Mouse (Mus musculus) heart, embryonic 14.5 days (tissue): ENCODE results near the gene Asic2. TPM values are rescaled to one million over a fixed set of nuclear protein-coding genes. Genes with fewer than 3 reads are reported as not detected.

Experiments used
- ATAC-seq: fragments of 200-750 bp; cut with Nextera tagmentation; 2 replicates; pipeline ENCODE4 v1.8.0; 2017; ENCODE audit warnings: low read depth, moderate TSS enrichment; ENCODE audit not compliant: insufficient number of reproducible peaks, insufficient read depth, low FRiP score
- H3K27ac ChIP-seq, 2 experiments: fragments of 200-500 bp in 1 of 2; fragments of 300-500 bp in 1 of 2; sonication (generic) in 1 of 2; replicated peaks in 1 of 2; 2 replicates each; pipeline ENCODE4 v1.5.1; 2012 to 2014; ENCODE audit warnings: low read depth in 2 of 2, low read length in 2 of 2, control low read depth in 1 of 2, mild to moderate bottlenecking in 1 of 2, mixed read lengths in 1 of 2; ENCODE audit not compliant: control insufficient read depth in 1 of 2, insufficient read depth in 1 of 2
- H3K27me3 ChIP-seq: fragments of 300-500 bp; sonication (generic); 2 replicates; pipeline ENCODE4 v1.6.1; 2014; ENCODE audit warnings: mild to moderate bottlenecking, low read length, control low read depth; ENCODE audit not compliant: control insufficient read depth, insufficient read depth
- H3K36me3 ChIP-seq: fragments of 300-500 bp; sonication (generic); 2 replicates; pipeline ENCODE4 v1.6.1; 2014; ENCODE audit warnings: mild to moderate bottlenecking, control low read depth, low read length, mixed read lengths; ENCODE audit not compliant: control insufficient read depth, insufficient read depth
- H3K4me1 ChIP-seq, 2 experiments: fragments of 200-500 bp in 1 of 2; fragments of 300-500 bp in 1 of 2; sonication (generic) in 1 of 2; 2 replicates each; pipeline ENCODE4 v1.6.1; 2012 to 2014; ENCODE audit warnings: low read length in 2 of 2, control low read depth in 1 of 2, mixed read lengths in 1 of 2; ENCODE audit not compliant: control insufficient read depth in 2 of 2, insufficient read depth in 2 of 2
- H3K4me2 ChIP-seq: fragments of 300-500 bp; sonication (generic); 2 replicates; pipeline ENCODE4 v1.6.1; 2014; ENCODE audit warnings: mild to moderate bottlenecking, low read length
- H3K4me3 ChIP-seq, 2 experiments: fragments of 200-500 bp in 1 of 2; fragments of 300-500 bp in 1 of 2; sonication (generic) in 1 of 2; 2 replicates each; pipeline ENCODE4 v1.5.1; 2012 to 2014; ENCODE audit warnings: low read length in 2 of 2, mild to moderate bottlenecking in 2 of 2, control low read depth in 1 of 2, low read depth in 1 of 2, moderate library complexity in 1 of 2; ENCODE audit not compliant: control insufficient read depth in 1 of 2, insufficient read depth in 1 of 2
- H3K9ac ChIP-seq: fragments of 300-500 bp; sonication (generic); 2 replicates; pipeline ENCODE4 v1.6.1; 2014; ENCODE audit warnings: mild to moderate bottlenecking, low read length
- H3K9me3 ChIP-seq: fragments of 300-500 bp; sonication (generic); 2 replicates; pipeline ENCODE4 v1.6.1; 2016; ENCODE audit warnings: low read length, control low read depth; ENCODE audit not compliant: control insufficient read depth
- WGBS: fragments of 180-500 bp; shearing (Covaris S2); extraction: QIAGEN DNeasy Blood & Tissue Kit; methylation state at CpG from one replicate; pipeline ENCODE4 v1.1.7; 2014; 5-methylcytosine and 5-hydroxymethylcytosine counted together
- polyA plus RNA-seq: library from polyadenylated mRNA; unstranded; fragments of >200 nt; fragmentation: Nextera tagmentation; extraction: Ambion mirVana; gene quantifications from 2 replicates; pipeline ENCODE4 v1.2.1, GENCODE M21; 2014

Gene Asic2
- polyA plus RNA-seq, 1 experiment from 2014 or later, result not detected

DNA sequence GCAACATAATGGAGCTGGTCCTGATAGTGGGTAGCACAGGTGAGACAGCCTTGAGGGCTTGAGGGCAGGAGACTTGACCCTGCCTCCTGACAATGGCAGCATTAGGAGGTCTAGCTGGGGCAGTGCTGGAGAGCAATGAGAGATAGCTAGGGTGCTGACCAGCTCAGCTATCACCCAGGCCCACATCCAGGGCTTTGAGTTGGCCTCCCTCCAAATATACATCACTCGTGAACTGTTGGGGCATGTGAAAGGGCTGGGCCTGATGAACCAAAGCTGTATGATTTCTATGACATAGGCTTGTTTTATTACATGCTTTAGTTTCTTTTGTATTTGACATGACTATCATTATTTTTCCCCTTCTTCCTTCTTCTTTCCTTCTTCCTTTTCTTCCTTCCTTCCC lies 176.7 kb downstream of the Asic2 start:
- H3K27ac ChIP-seq, result no peak overlapping the region
- WGBS, result 16% methylated on average over 1 of the region's 1 CpGs
- H3K36me3 ChIP-seq, result no peaks in the 10 kb centered on the region
- H3K9me3 ChIP-seq, result no peaks in the 10 kb centered on the region
- no peaks in the 10 kb centered on the region for H3K27me3 ChIP-seq
- H3K4me1 ChIP-seq, result peaks cover 0 to 3% of the 10 kb centered on the region in 2 experiments; a peak in 1 of 4 replicates
- ATAC-seq, result no peak
- no peak overlapping the region for H3K4me3 ChIP-seq
- H3K9ac ChIP-seq, result no peak overlapping the region
- H3K4me2 ChIP-seq, result no peak overlapping the region

DNA sequence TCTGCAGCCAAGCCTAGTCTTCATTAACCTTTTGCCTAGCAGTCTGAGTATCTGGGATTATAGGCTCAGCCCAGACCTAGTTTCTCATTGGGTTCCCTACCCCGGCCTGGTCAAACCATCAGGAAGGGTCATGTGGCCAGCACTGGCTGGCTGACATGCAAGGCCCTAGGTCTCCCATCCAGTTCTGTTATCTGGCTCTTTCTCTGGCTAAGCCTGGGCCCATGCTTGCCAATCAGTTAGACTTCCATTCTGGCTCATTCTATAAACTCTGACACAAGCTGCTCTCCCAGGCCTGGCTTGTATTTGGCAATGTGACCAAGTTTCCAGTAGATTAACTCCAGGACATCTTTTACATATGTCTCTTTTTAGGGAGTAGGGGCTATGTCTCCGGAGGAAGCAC lies 187.7 kb downstream of the Asic2 start:
- Histone ChIP-seq H3K9me3 (no peaks in the 10 kb centered on the region), H3K4me2 (no peak overlapping the region), H3K9ac (no peak overlapping the region), H3K4me1 (no peaks in the 10 kb centered on the region), H3K4me3 (no peak overlapping the region), H3K36me3 (no peaks in the 10 kb centered on the region), H3K27ac (no peak overlapping the region), H3K27me3 (no peaks in the 10 kb centered on the region)
- WGBS, result 74% methylated on average over 2 of the region's 2 CpGs
- no peak for ATAC-seq

GRCm38 (mm10) chr11:81779881-81780280 lies 188.4 kb downstream of the Asic2 start:
- H3K4me3 ChIP-seq, result no peak overlapping the region
- H3K27me3 ChIP-seq, result no peaks in the 10 kb centered on the region
- no peak overlapping the region for H3K27ac ChIP-seq
- ATAC-seq, result no peak
- no peaks in the 10 kb centered on the region for H3K36me3 ChIP-seq
- H3K4me1 ChIP-seq, result no peaks in the 10 kb centered on the region
- H3K9me3 ChIP-seq, result no peaks in the 10 kb centered on the region
- H3K9ac ChIP-seq, result no peak overlapping the region
- no peak overlapping the region for H3K4me2 ChIP-seq
- 79% methylated on average over 7 of the region's 7 CpGs for WGBS

- Histone ChIP-seq H3K27ac (no peak overlapping the region), H3K4me2 (no peak overlapping the region), H3K4me1 (peaks cover 0 to 4% of the 10 kb centered on the region in 2 experiments; a peak in 2 of 4 replicates), H3K4me3 (no peak overlapping the region), H3K27me3 (no peaks in the 10 kb centered on the region), H3K9ac (no peak overlapping the region), H3K9me3 (no peaks in the 10 kb centered on the region), H3K36me3 (no peaks in the 10 kb centered on the region)
- ATAC-seq, result no peak
- 17% methylated on average over 7 of the region's 7 CpGs for WGBS
Measured at GRCm38 (mm10) chr11:81771195-81771895, 196.9 kb downstream of the Asic2 start.

DNA sequence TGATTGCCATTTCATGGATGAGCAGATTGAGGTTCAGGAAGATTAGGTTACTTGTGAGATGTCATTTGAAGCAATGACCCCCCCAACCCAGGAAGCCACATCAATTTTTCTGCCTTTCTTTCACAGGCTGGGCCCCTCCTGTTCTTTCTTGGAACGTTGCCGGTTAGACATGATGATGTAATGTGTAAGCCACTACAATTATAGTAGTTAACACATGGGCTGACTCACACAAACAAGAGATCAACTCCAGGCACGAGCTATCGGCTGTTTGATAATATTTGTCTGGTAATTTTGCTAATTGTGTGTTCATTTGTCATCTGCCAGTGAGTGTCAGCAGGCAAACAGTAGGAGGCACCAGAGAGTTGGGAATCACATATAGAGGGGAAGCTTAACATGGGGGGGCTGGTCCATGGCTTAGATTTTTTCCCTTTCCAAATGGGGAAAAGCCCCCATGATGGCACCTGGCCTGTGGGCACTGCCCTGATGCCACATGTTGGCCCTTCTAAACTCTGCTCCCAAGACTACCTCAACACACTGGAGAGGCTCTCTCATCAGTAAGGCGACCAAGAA lies 198.5 kb downstream of the Asic2 start:
- no peaks in the 10 kb centered on the region for H3K27me3 ChIP-seq
- H3K4me3 ChIP-seq, result no peak overlapping the region
- no peaks in the 10 kb centered on the region for H3K9me3 ChIP-seq
- H3K9ac ChIP-seq, result no peak overlapping the region
- 55% methylated on average over 5 of the region's 5 CpGs for WGBS
- H3K36me3 ChIP-seq, result no peaks in the 10 kb centered on the region
- peaks cover 0 to 4% of the 10 kb centered on the region in 2 experiments; a peak in 2 of 4 replicates for H3K4me1 ChIP-seq
- ATAC-seq, result no peak
- no peak overlapping the region for H3K27ac ChIP-seq
- no peak overlapping the region for H3K4me2 ChIP-seq

DNA sequence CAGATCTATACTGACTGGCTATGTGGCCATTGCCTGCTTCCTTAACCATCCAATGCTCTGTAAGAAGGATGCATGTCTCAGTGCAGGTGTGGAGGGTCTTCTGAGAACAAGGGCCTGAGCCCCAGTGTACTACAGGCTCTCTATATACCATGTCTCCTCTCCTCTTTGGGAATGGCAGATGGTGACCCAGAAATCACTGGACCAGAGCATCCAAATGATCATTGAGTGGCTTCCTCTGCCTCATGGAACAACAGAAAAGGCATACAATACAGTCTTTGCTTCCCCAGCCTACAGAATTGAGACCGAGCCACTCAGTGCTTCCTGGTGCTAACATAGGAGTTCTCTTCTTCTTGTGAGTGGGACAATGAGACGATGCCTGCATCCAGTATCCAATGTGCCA lies 200.0 kb downstream of the Asic2 start:
- Histone ChIP-seq H3K4me2 (no peak overlapping the region), H3K9me3 (no peaks in the 10 kb centered on the region), H3K4me3 (no peak overlapping the region), H3K4me1 (peaks cover 0 to 4% of the 10 kb centered on the region in 2 experiments; a peak in 2 of 4 replicates), H3K27me3 (no peaks in the 10 kb centered on the region), H3K27ac (no peak overlapping the region), H3K36me3 (no peaks in the 10 kb centered on the region), H3K9ac (no peak overlapping the region)
- no peak for ATAC-seq
- 80% methylated on average over 2 of the region's 2 CpGs for WGBS

- H3K4me2 ChIP-seq, result no peak overlapping the region
- H3K9me3 ChIP-seq, result no peaks in the 10 kb centered on the region
- H3K4me3 ChIP-seq, result no peak overlapping the region
- no peak overlapping the region for H3K27ac ChIP-seq
- ATAC-seq, result no peak
- peaks cover 0 to 4% of the 10 kb centered on the region in 2 experiments; a peak in 2 of 4 replicates for H3K4me1 ChIP-seq
- H3K36me3 ChIP-seq, result no peaks in the 10 kb centered on the region
- WGBS, result 36% methylated on average over 1 of the region's 1 CpGs
- no peaks in the 10 kb centered on the region for H3K27me3 ChIP-seq
- no peak overlapping the region for H3K9ac ChIP-seq
Measured at GRCm38 (mm10) chr11:81767781-81768180, 200.5 kb downstream of the Asic2 start.
